Mouse (Mus musculus) G1E (cell line): Measurements from ENCODE around the gene Dcst2.

ENCODE experiments used
- CTCF ChIP-seq: IDR thresholded peaks from 2 replicates; pipeline ENCODE4 v1.5.1; 2012; ENCODE audit warnings: low read depth, low read length, inconsistent platforms, mixed read lengths
- GATA1 ChIP-seq: IDR thresholded peaks from 2 replicates; pipeline ENCODE4 v1.6.1; 2012; ENCODE audit warnings: borderline replicate concordance, low read length, inconsistent platforms, mixed read lengths
- TAL1 ChIP-seq: conservative IDR thresholded peaks from 2 replicates; pipeline ENCODE4 v1.6.1; 2012; ENCODE audit warnings: low read depth, low read length, inconsistent platforms, mixed read lengths

- no peak for TF ChIP-seq CTCF
- TF ChIP-seq TAL1: no peak
- TF ChIP-seq GATA1: no peak
Measured at GRCm38 (mm10) chr3:89314340-89314739, 47.4 kb upstream of the Dcst2 start.
